Mouse (Mus musculus): Measurements from ENCODE around the gene Nrp1. TPM values are rescaled to one million over a fixed set of nuclear protein-coding genes. Genes with fewer than 3 reads are reported as not detected.

Gene Nrp1
- polyA plus RNA-seq, 1 experiment, result 117 TPM

GRCm38 (mm10) chr8:128353999-128354398 is 4.4 kb upstream of the Nrp1 start:
- TF ChIP-seq POLR2A (IDR thresholded peaks at IDR 0.05; ENCODE audit: borderline replicate concordance, low read depth, low read length) (no peak), CTCF (IDR thresholded peaks at IDR 0.05; ENCODE audit: low read depth, low read length) (no peak)
- Histone ChIP-seq H3K4me1 (ENCODE audit: control insufficient read depth, insufficient read depth, low read length) (peaks cover 12% of the 10 kb centered on the region), H3K4me3 (ENCODE audit: insufficient read depth, low read length) (no peak overlapping the region), H3K27ac (ENCODE audit: insufficient read depth, low read depth, low read length) (no peak overlapping the region)

- Histone ChIP-seq H3K4me1 (ENCODE audit: control insufficient read depth, insufficient read depth, low read length) (peaks cover 12% of the 10 kb centered on the region), H3K27ac (ENCODE audit: insufficient read depth, low read depth, low read length) (no peak overlapping the region), H3K4me3 (ENCODE audit: insufficient read depth, low read length) (no peak overlapping the region)
- TF ChIP-seq CTCF (IDR thresholded peaks at IDR 0.05; ENCODE audit: low read depth, low read length) (no peak), POLR2A (IDR thresholded peaks at IDR 0.05; ENCODE audit: borderline replicate concordance, low read depth, low read length) (no peak)
Observed at GRCm38 (mm10) chr8:128355091-128355490, 3.3 kb upstream of the Nrp1 start.

GRCm38 (mm10) chr8:128356170-128356569 is 2.2 kb upstream of the Nrp1 start:
- peak overlapping the region; percentile 93 for H3K27ac ChIP-seq (ENCODE audit: insufficient read depth, low read depth, low read length)
- peak overlapping the region; percentile 75; the same call in 1 of the 2 replicates for H3K4me3 ChIP-seq (ENCODE audit: insufficient read depth, low read length)
- H3K4me1 ChIP-seq (ENCODE audit: control insufficient read depth, insufficient read depth, low read length), result peaks cover 14% of the 10 kb centered on the region
- TF ChIP-seq POLR2A (IDR thresholded peaks at IDR 0.05; ENCODE audit: borderline replicate concordance, low read depth, low read length) (no peak), CTCF (IDR thresholded peaks at IDR 0.05; ENCODE audit: low read depth, low read length) (no peak)

- TF ChIP-seq CTCF (IDR thresholded peaks at IDR 0.05; ENCODE audit: low read depth, low read length) (no peak), POLR2A (IDR thresholded peaks at IDR 0.05; ENCODE audit: borderline replicate concordance, low read depth, low read length) (no peak)
- Histone ChIP-seq H3K4me1 (ENCODE audit: control insufficient read depth, insufficient read depth, low read length) (peaks cover 17% of the 10 kb centered on the region), H3K4me3 (ENCODE audit: insufficient read depth, low read length) (peak overlapping the region; percentile 75), H3K27ac (ENCODE audit: insufficient read depth, low read depth, low read length) (peak overlapping the region; percentile 93)
Observed at GRCm38 (mm10) chr8:128356796-128357539, 1.4 kb upstream of the Nrp1 start.

GRCm38 (mm10) chr8:128357540-128358405 is 631 bp upstream of the Nrp1 start:
- TF ChIP-seq POLR2A (IDR thresholded peaks at IDR 0.05; ENCODE audit: borderline replicate concordance, low read depth, low read length) (0 out of 2 replicates have a peak, but pooled peaks have one; percentile 17), CTCF (IDR thresholded peaks at IDR 0.05; ENCODE audit: low read depth, low read length) (peak; percentile 67; the same call in 1 of the 2 replicates)
- Histone ChIP-seq H3K4me1 (ENCODE audit: control insufficient read depth, insufficient read depth, low read length) (peaks cover 17% of the 10 kb centered on the region), H3K4me3 (ENCODE audit: insufficient read depth, low read length) (peak overlapping the region; percentile 75), H3K27ac (ENCODE audit: insufficient read depth, low read depth, low read length) (peak overlapping the region; percentile 86)

GRCm38 (mm10) chr8:128358756-128359520 is 534 bp downstream of the Nrp1 start:
- H3K27ac ChIP-seq (ENCODE audit: insufficient read depth, low read depth, low read length), result peak overlapping the region; percentile 86
- peaks cover 23% of the 10 kb centered on the region for H3K4me1 ChIP-seq (ENCODE audit: control insufficient read depth, insufficient read depth, low read length)
- peak overlapping the region; percentile 75 for H3K4me3 ChIP-seq (ENCODE audit: insufficient read depth, low read length)
- no peak for TF ChIP-seq CTCF (IDR thresholded peaks at IDR 0.05; ENCODE audit: low read depth, low read length)
- TF ChIP-seq POLR2A (IDR thresholded peaks at IDR 0.05; ENCODE audit: borderline replicate concordance, low read depth, low read length), result no peak

- Histone ChIP-seq H3K4me1 (ENCODE audit: control insufficient read depth, insufficient read depth, low read length) (peaks cover 20% of the 10 kb centered on the region), H3K4me3 (ENCODE audit: insufficient read depth, low read length) (peak overlapping the region; percentile 75), H3K27ac (ENCODE audit: insufficient read depth, low read depth, low read length) (peak overlapping the region; percentile 86)
- TF ChIP-seq CTCF (IDR thresholded peaks at IDR 0.05; ENCODE audit: low read depth, low read length), result no peak
- TF ChIP-seq POLR2A (IDR thresholded peaks at IDR 0.05; ENCODE audit: borderline replicate concordance, low read depth, low read length), result no peak
Observed at GRCm38 (mm10) chr8:128359521-128360318, 1.3 kb downstream of the Nrp1 start.

- H3K4me3 ChIP-seq (ENCODE audit: insufficient read depth, low read length), result 0 out of 2 replicates have a peak overlapping the region, but pooled peaks have one; percentile 14
- TF ChIP-seq POLR2A (IDR thresholded peaks at IDR 0.05; ENCODE audit: borderline replicate concordance, low read depth, low read length) (no peak), CTCF (IDR thresholded peaks at IDR 0.05; ENCODE audit: low read depth, low read length) (no peak)
- peaks cover 16% of the 10 kb centered on the region for H3K4me1 ChIP-seq (ENCODE audit: control insufficient read depth, insufficient read depth, low read length)
- no peak overlapping the region for H3K27ac ChIP-seq (ENCODE audit: insufficient read depth, low read depth, low read length)
Observed at GRCm38 (mm10) chr8:128361343-128361870, 3.0 kb downstream of the Nrp1 start.
